Mouse (Mus musculus): ENCODE results near the gene Tmem191c.

Gene Tmem191c

GRCm38 (mm10) chr16:17326064-17326463 lies 50.2 kb downstream of the Tmem191c start:
- DNase-seq (ENCODE audit: inconsistent age in 2 of 2, low spot score in 1 of 2) = no peak

- DNase-seq (ENCODE audit: inconsistent age in 2 of 2, low spot score in 1 of 2) = peak in 1 of 2 experiments; percentile 32
Measured at GRCm38 (mm10) chr16:17329848-17330570, 54.1 kb downstream of the Tmem191c start.

GRCm38 (mm10) chr16:17331116-17331515 lies 55.2 kb downstream of the Tmem191c start, which contains the start of gene Serpind1:
Gene Serpind1 (plus strand): TSS chr16:17331371.
- no peak for DNase-seq (ENCODE audit: inconsistent age in 2 of 2, low spot score in 1 of 2)

- no peak for DNase-seq (ENCODE audit: inconsistent age in 2 of 2, low spot score in 1 of 2)
Measured at GRCm38 (mm10) chr16:17331855-17332254, 56.0 kb downstream of the Tmem191c start.

Data from adrenal gland, adult (tissue).